Mouse (Mus musculus) brain, embryonic 14.5 days (tissue): ENCODE measurements around the gene Fdxr.

Experiments used
- CTCF ChIP-seq: fragments of 200-500 bp; IDR thresholded peaks from 2 replicates; pipeline ENCODE4 v1.5.1; 2012; ENCODE audit warnings: inconsistent platforms, mild to moderate bottlenecking, moderate library complexity, borderline replicate concordance; ENCODE audit not compliant: insufficient read depth, insufficient read length; ENCODE audit errors: extremely low read depth
- POLR2A ChIP-seq: fragments of 200-500 bp; IDR thresholded peaks from 2 replicates; pipeline ENCODE4 v1.6.1; 2012; ENCODE audit warnings: mild to moderate bottlenecking, inconsistent platforms, borderline replicate concordance; ENCODE audit not compliant: poor library complexity, insufficient read depth, insufficient read length, severe bottlenecking; ENCODE audit errors: extremely low read depth

- TF ChIP-seq CTCF (no peak), POLR2A (no peak)
These were observed 5.4 kb downstream of the Fdxr start for GRCm38 (mm10) chr11:115271481-115271880.
